In the genomic region with DNA sequence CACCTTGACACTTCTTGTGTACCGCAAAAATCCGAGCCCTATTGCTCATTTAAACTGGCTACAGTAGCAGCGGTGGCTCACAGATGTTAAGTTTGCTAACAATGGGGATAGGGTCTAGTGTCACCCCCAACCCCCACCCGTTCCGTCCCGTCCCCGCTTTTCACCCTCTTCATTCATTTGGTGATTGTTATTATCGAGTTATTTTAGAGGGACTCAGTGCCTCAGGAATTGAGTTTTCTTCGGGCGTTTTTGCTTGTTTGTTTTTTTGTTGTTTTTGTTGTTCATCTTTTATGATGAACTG, we compare ENCODE assay signal across 8 mouse cellular contexts. TPM values are rescaled to one million over a fixed set of nuclear protein-coding genes. Genes with fewer than 3 reads are reported as not detected.
DNase-seq lines count a peak whose midpoint lies in the region; ATAC-seq lines count a peak whose summit lies in the region.

No protein-coding gene starts in this region.

- WGBS in hindbrain, embryonic 12.5 days, result 0% methylated on average over 10 of the region's 10 CpGs
- WGBS in midbrain, embryonic 14.5 days, result under 1% methylated on average over 10 of the region's 10 CpGs

- H3K27ac ChIP-seq in brown adipose tissue, adult 24 weeks (replicated peaks; ENCODE audit: low read depth, low read length), result peak overlapping the region; percentile 10; the same call in 1 of the 2 replicates
- H3K27ac ChIP-seq in hindbrain, embryonic 12.5 days, result peak overlapping the region; percentile 95
- peak overlapping the region; percentile 95 for H3K27ac ChIP-seq in midbrain, embryonic 14.5 days (replicated peaks; ENCODE audit: low read depth, low read length)

- no peaks in the 10 kb centered on the region for H3K27me3 ChIP-seq in hindbrain, embryonic 12.5 days
- no peaks in the 10 kb centered on the region for H3K27me3 ChIP-seq in midbrain, embryonic 14.5 days (ENCODE audit: control insufficient read depth, insufficient read depth, low read length)

- H3K4me3 ChIP-seq in brown adipose tissue, adult 24 weeks (ENCODE audit: insufficient read depth, low read depth, low read length), result peak overlapping the region; percentile 68
- H3K4me3 ChIP-seq in hindbrain, embryonic 12.5 days, result peak overlapping the region; percentile 74
- peak overlapping the region; percentile 85 for H3K4me3 ChIP-seq in midbrain, embryonic 14.5 days (replicated peaks; ENCODE audit: low read depth, low read length)

- no peaks in the 10 kb centered on the region for H3K9me3 ChIP-seq in hindbrain, embryonic 12.5 days (replicated peaks)
- H3K9me3 ChIP-seq in midbrain, embryonic 14.5 days (ENCODE audit: control insufficient read depth, low read length), result no peaks in the 10 kb centered on the region

- H3K36me3 ChIP-seq in hindbrain, embryonic 12.5 days, result peaks cover 20% of the 10 kb centered on the region
- peaks cover 19% of the 10 kb centered on the region for H3K36me3 ChIP-seq in midbrain, embryonic 14.5 days (ENCODE audit: control insufficient read depth, insufficient read depth, low read length)

- 0 out of 2 replicates have a peak, but pooled peaks cover 2% of the 10 kb centered on the region for H3K4me1 ChIP-seq in brown adipose tissue, adult 24 weeks (ENCODE audit: control insufficient read depth, insufficient read depth, insufficient read length, low read length)
- peaks cover 15% of the 10 kb centered on the region for H3K4me1 ChIP-seq in hindbrain, embryonic 12.5 days
- H3K4me1 ChIP-seq in midbrain, embryonic 14.5 days (ENCODE audit: control insufficient read depth, insufficient read depth, low read length), result peaks cover 14% of the 10 kb centered on the region

- peak overlapping the region; percentile 84 for H3K9ac ChIP-seq in hindbrain, embryonic 12.5 days
- peak overlapping the region; percentile 87 for H3K9ac ChIP-seq in midbrain, embryonic 14.5 days (replicated peaks; ENCODE audit: low read length)

- DNase-seq in kidney, postnatal 10 days, result peak; percentile 13
- DNase-seq in kidney, postnatal 36 days, result no peak
- DNase-seq in midbrain, embryonic 14.5 days, result no peak
- DNase-seq in layer of hippocampus, adult 9-10 months (ENCODE audit: low spot score), result no peak
- DNase-seq in cerebellum, adult 18-20 months, result no peak

- H3K4me2 ChIP-seq in hindbrain, embryonic 12.5 days (replicated peaks), result peak overlapping the region; percentile 57
- peak overlapping the region; percentile 70 for H3K4me2 ChIP-seq in midbrain, embryonic 14.5 days (ENCODE audit: low read length)

- peak; percentile 64 for ATAC-seq in hindbrain, embryonic 12.5 days (ENCODE audit: low FRiP score)
- ATAC-seq in midbrain, embryonic 14.5 days (ENCODE audit: low FRiP score, low TSS enrichment), result peak; percentile 40
- no peak for ATAC-seq in megakaryocyte progenitor cell, adult 5-6 weeks (replicated peaks; ENCODE audit: poor library complexity)

RNA-seq across cellular contexts. Expression of gene G2e3, which starts 0.8 kb away (rescaled TPM):
- 1.7 and 2.1 TPM in 2 replicates for polyA plus RNA-seq in brown adipose tissue, adult 24 weeks (2012; ENCODE audit: insufficient read depth, insufficient read length, missing spikeins)
- polyA plus RNA-seq in hindbrain, embryonic 12.5 days (2016; fragmentation: Nextera tagmentation; extraction: Ambion mirVana), result 38.4 and 42.3 TPM in 2 replicates
- polyA plus RNA-seq in midbrain, embryonic 14.5 days (2014; fragmentation: Nextera tagmentation; extraction: Ambion mirVana), result 19.0 and 24.5 TPM in 2 replicates
- 25.5 and 31.9 TPM in 2 replicates for total RNA-seq in megakaryocyte progenitor cell, adult 5-6 weeks (2015)
- total RNA-seq in megakaryocyte progenitor cell, adult 5-6 weeks (2017), result 25.9 and 27.8 TPM in 2 replicates

RNA-seq across cellular contexts. Expression of gene Scfd1, which starts 28.7 kb away (rescaled TPM):
- 52.7 and 68.7 TPM in 2 replicates for polyA plus RNA-seq in brown adipose tissue, adult 24 weeks (2012; ENCODE audit: insufficient read depth, insufficient read length, missing spikeins)
- 75.1 and 80.7 TPM in 2 replicates for polyA plus RNA-seq in hindbrain, embryonic 12.5 days (2016; fragmentation: Nextera tagmentation; extraction: Ambion mirVana)
- polyA plus RNA-seq in midbrain, embryonic 14.5 days (2014; fragmentation: Nextera tagmentation; extraction: Ambion mirVana), result 61.7 and 76.5 TPM in 2 replicates
- total RNA-seq in megakaryocyte progenitor cell, adult 5-6 weeks (2015), result 74.0 and 75.1 TPM in 2 replicates
- total RNA-seq in megakaryocyte progenitor cell, adult 5-6 weeks (2017), result 89.9 and 98.9 TPM in 2 replicates

Comparison
In these comparisons a context has a peak if more than half of its experiments do, and no peak if none do; other contexts are left out.
1. H3K27ac ChIP-seq: peak in every context shown above with its lines; median percentile 95 in hindbrain, embryonic 12.5 days; 95 in midbrain, embryonic 14.5 days; 10 in brown adipose tissue, adult 24 weeks.